Mouse (Mus musculus) gastrocnemius, postnatal 14 days (tissue): ENCODE data around the gene Cacna1a. TPM values are rescaled to one million over a fixed set of nuclear protein-coding genes. Genes with fewer than 3 reads are reported as not detected.

Experiments used
- DNase-seq: peaks from one replicate; pipeline ENCODE4 v3.0.0; 2021; ENCODE audit warnings: mixed read lengths
- intact Hi-C: fragments of 180-260 bp; cut with DNase I; formaldehyde crosslinking; loops from one replicate; pipeline ENCODE4 v1.15.1; 2025; ENCODE audit warnings: low total_unique reads
- long read RNA-seq, 2 experiments: library from polyadenylated mRNA; stranded (forward); transcript quantifications; one replicate each; pipeline ENCODE4 v2.0.0; 2021
- total RNA-seq, 2 experiments: library from RNA; stranded (reverse); gene quantifications; 2 replicates each; pipeline ENCODE4 v1.2.3; 2021

Gene Cacna1a
- 1 to 10 TPM; 3.1 to 9.2 TPM for total RNA-seq
- long read RNA-seq, experiment 1: 0 reads
- long read RNA-seq, experiment 2, partial matches to known transcripts: 0 of 4 reads
- long read RNA-seq, experiment 2, other reads (novel, unspliced or antisense): 3 of 4 reads

DNA sequence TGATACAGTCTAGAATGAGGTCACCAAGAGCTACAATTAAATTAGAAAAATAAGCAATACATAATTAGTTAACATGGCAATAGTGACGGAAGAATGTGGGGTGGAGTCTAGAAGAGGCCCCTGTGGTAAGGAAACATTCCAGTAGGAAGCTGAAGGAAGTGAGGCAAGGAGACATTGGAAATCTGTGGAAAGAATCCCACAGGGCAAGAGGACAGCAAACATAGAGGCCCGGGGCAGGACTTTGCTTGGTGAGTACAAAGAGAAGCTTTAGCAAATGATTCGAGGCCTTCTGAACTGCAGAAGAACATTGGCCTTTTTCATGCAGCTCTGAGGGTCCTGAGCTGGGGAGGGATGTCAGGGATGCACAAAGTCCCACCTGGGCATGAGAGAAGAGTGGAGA lies at the start of gene Cacna1a:
Gene Cacna1a, plus strand, starts transcription at position 166 of the 400 bp plus-strand sequence.
- intact Hi-C loops: no loop called here
- no peak for DNase-seq

GRCm38 (mm10) chr8:84338493-84338892 lies 49.7 kb upstream of the Cacna1a start:
- DNase-seq: no peak
- intact Hi-C loops: no loop called here

DNA sequence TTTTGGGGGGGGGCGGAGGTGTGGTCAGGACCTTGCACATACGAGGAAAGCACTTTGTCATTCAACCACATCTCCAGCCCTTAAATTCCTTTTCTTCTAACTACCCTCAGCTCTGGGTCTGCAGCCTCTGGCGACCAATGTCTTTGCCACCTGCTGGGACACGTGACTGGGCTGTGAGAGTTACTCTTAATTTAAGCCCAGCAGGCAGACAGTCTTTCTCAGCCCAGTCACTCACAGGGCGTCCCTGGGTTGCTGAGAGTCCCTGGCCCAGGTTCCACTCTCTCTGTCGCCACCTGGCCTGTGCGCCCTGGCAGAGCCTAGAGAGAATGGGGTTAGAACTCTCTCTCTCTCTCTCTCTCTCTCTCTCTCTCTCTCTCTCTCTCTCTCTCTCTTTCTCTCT lies 48.9 kb upstream of the Cacna1a start:
- intact Hi-C loops: no loop called here
- DNase-seq: no peak

- intact Hi-C loops: no loop called here
- no peak for DNase-seq
These were observed 48.4 kb upstream of the Cacna1a start for GRCm38 (mm10) chr8:84339867-84340266.

DNA sequence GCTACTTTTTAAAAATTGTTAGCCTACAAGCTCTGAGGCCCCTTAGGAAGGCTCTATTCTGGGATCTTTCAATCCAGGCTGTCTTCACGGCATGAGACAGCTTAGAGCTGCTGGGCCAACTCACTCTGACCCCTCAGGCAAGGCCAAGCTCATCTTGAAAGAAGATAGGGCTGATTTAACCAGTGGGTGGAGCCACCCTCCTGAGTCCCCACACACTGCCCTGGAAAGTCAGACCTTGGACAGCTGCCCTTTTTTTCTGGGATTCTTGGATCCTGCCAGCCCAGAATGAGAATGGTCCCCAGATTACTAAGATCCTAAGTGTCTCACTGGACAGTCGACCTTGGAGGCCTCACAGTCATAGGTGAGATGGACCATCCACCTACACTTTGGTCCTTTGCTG lies 47.6 kb upstream of the Cacna1a start:
- DNase-seq: no peak
- intact Hi-C loops: no loop called here

GRCm38 (mm10) chr8:84345493-84345892 lies 42.7 kb upstream of the Cacna1a start:
- DNase-seq: no peak
- intact Hi-C loops: no loop called here

DNA sequence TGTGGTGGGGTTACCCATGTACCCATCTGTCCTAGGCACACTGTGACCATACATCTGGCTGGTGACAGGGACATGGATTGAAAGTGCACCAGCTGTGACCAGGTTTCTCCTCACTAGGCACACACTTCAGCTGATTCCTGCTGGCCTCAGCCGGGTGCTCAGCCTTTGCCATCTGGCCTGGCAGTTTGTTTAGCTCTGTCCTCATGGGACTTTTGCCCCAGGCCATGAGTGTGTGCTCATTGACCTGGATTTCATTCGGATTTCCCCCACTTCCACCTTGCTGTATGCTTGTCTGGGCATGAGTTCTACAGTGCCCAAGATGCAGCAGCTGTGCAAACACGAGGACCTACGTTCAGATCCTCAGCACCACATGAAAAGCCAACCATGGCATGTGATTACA lies 41.8 kb upstream of the Cacna1a start:
- DNase-seq: no peak
- intact Hi-C loops: no loop called here

DNA sequence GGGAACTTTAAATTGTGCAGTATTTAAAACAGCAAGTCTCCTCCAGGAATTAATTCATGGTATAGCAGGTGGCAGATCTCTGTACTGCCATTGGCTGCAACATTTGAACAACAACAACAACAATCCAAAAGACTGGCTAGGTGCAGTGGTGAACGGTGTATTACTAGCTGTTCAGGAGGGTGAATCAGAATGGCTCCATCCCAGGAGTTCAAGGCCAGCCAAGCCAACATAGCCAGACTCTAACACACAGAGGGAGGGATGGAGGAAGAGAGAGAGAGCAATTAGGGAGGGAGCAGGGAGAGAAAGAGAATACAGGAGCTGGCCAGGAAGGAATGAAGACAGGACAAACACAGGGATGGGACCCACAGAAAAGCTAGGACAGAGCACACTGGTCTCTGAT lies 38.7 kb upstream of the Cacna1a start:
- no peak for DNase-seq
- intact Hi-C loops: no loop called here

- intact Hi-C loops: loop anchor here (10.0 kb wide), 1 partner anchor 166 kb away; the partner anchor contains the start of gene Nanos3
- no peak for DNase-seq
These were observed 37.3 kb upstream of the Cacna1a start for GRCm38 (mm10) chr8:84350960-84351359.

DNA sequence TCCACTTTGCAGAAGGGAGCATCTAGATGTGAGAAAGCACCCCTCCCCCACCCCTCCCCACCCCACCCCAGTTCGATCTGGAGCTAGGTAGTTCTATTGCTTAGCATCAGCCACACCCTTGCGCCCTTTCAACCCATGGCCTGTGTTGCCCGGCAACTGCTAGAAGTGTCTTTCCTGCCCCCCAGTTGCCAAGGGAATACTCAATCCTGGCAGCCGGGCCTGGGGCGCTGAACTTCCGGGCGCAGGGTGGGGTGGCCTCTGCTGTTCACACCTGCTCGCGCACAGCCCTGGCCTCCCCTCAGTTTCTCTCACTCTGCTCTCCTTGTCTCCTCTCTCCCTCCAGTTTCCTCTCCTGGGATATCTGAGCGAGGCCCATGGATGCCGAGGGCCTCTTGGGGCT lies 31.8 kb upstream of the Cacna1a start:
- intact Hi-C loops: loop anchor here (2.0 to 10.0 kb wide), 2 partner anchors 64 to 172 kb away; partner anchors contain the start of gene Nanos3
- no peak for DNase-seq

DNA sequence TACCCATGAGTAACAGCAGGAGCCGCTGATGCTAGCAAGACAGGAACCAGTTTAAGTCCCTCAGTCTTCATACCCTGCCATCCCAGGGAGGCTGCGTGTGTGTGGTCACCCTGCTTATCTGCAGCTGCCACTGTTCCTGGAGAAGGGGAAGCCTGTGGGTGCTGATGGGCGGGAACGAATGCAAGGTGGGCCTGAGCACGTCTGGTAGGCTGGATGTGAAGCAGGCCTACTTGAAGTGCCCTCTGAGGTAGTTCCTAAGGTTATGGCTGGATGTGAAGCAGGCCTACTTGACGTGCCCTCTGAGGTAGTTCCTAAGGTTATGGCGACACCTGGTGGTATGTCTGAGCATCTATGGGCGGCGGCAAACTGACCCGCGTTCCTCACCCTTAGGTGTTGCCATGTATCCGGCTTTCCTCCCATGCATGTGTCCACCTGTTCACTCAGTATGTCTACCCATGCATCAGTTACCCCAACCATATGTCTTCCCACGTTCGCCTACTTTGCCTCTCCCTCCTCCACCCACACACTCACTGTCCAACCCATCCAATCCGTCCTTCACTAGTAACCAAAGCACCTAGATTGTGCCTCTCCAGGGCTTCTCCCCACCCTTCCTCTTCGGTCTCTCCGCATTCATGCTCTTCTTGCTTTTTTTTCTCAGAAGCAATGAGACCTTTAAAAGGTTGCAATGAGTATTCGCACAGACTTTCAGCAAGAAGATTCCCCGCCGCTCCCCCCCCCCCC lies 30.4 kb upstream of the Cacna1a start:
- intact Hi-C loops: loop anchor here (2.0 to 10.0 kb wide), 2 partner anchors 65 to 173 kb away; partner anchors contain the start of gene Nanos3
- DNase-seq: peak; percentile 78

GRCm38 (mm10) chr8:84363428-84364134 lies 24.7 kb upstream of the Cacna1a start:
- peak; percentile 75 for DNase-seq
- intact Hi-C loops: loop anchor here (5.0 kb wide), 2 partner anchors 149 to 189 kb away; no protein-coding TSS in a partner anchor

DNA sequence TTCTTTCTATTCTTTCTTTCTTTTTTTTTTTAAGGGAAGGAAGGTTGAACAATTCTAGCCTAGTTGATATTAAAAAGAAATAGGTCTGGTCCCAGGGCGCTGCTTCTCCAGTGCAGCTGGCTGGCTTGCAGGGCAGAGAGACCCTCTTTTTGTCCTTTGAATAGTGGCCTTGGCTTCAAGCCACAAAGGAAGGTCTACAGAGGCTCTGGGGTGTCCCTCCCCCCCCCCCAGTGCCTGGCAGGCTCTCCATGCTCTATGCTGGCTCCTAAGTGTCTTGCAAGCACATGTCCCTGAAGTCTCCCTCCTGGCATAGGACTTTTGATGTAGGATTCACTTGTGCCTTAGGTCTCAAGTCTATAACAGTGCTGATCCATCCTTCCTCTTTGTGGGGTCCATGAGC lies 23.0 kb upstream of the Cacna1a start:
- intact Hi-C loops: no loop called here
- DNase-seq: no peak

- DNase-seq: no peak
- intact Hi-C loops: no loop called here
These were observed 17.3 kb upstream of the Cacna1a start for GRCm38 (mm10) chr8:84370972-84371371.

- DNase-seq: no peak
- intact Hi-C loops: no loop called here
These were observed 13.2 kb upstream of the Cacna1a start for GRCm38 (mm10) chr8:84375038-84375437.

GRCm38 (mm10) chr8:84375803-84376202 lies 12.4 kb upstream of the Cacna1a start:
- intact Hi-C loops: no loop called here
- DNase-seq: no peak

- intact Hi-C loops: no loop called here
- DNase-seq: no peak
These were observed 11.7 kb upstream of the Cacna1a start for GRCm38 (mm10) chr8:84376564-84376963.

- intact Hi-C loops: no loop called here
These were observed 6.6 kb upstream of the Cacna1a start for GRCm38 (mm10) chr8:84381676-84382075.

GRCm38 (mm10) chr8:84388773-84389172 lies 533 bp downstream of the Cacna1a start:
- DNase-seq: no peak
- intact Hi-C loops: no loop called here

More at GRCm38 (mm10) chr8:84381676-84382075, 6.6 kb upstream of the Cacna1a start:
- no peak for DNase-seq

DNA sequence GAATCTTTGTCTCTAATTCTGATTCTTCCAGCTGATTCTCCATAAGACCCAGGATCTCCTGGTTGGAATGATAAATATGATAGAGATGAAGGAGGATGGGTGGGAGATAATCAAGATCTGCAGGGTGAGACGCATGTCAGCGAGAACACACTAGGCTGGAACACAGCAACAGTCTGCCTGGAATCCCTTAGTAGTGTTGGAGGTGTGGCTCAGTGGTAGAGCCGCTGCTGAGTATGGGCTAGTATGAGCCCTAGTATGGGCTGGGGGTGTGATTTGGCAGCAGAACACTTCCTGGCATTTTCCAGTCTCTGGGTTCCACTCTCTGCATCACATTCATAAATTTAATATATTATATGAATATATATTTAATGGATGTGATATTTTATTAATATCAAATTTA lies 933 bp downstream of the Cacna1a start:
- intact Hi-C loops: no loop called here
- DNase-seq: no peak

DNA sequence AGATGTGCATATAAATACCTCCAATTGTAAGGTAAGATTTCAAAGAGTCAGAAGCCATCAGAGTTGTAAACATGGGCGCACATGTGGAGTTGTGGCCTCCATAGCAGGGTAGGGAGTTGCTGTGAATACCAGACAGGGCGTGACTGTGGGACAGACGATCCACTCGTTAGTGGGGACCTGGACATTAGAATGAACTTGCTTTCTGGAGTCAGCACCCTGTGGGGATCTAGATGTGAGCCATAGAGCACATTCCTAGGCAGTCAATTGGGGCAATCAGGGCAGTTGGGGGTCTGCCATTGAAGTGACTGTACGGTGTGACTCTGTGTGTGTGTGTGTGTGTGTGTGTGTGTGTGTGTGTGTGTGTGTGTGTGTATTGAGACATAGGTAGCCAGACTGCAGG lies 3.4 kb downstream of the Cacna1a start:
- intact Hi-C loops: no loop called here
- no peak for DNase-seq
